Mouse (Mus musculus) thymus, postnatal 14 days (tissue): Measurements from ENCODE around the gene Amtn.
"Not testable (repeated sequence)": the region's sequence is repeated elsewhere in the genome, so short reads cannot be mapped to it uniquely, and the experiment has no call there.

ENCODE experiments used
- DNase-seq: peaks from one replicate; pipeline ENCODE4 v3.0.0; 2021

Amtn gene

DNA sequence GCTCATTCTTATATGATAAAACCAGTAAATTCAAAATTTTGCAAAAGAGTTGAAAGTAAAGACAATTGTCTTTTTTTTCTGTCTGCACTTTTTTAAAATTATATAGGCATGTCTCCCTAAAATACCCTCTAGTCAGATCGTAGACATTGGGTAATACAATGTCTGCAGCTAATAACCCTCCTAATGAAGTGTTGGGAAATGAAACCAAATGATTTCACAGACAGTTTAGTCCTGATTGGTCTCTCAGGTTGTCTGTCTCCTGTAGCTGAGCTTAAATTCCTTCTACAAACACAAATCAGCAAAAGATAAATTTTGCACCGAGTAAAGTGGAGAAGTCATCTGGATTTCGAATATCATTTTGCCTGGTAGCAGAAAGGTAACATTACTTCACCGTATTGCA, at the start of gene Amtn:
Gene Amtn (plus strand): TSS at position 301 of the 400 bp plus-strand sequence.
- DNase-seq: no peak

DNA sequence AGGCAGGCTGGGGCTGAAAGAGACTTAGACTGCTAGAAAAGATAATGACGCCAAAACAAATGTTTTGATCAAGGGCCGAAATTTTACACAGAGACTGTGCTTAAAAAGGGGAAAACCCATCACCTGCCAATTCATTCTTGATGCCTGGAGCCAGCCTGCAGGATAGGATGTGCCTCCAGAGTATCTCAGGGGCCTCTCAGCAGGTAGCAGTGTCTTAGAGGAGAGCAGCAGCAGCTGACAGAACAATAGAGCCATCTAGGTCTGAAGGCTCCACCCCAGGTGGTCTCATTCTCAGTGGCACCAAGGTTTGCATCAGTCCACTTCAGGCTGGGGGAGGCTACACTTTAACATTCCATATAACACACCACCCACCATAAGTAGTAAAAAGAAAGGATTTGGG, 27.4 kb upstream of the Amtn start:
- not testable (repeated sequence) for DNase-seq

DNA sequence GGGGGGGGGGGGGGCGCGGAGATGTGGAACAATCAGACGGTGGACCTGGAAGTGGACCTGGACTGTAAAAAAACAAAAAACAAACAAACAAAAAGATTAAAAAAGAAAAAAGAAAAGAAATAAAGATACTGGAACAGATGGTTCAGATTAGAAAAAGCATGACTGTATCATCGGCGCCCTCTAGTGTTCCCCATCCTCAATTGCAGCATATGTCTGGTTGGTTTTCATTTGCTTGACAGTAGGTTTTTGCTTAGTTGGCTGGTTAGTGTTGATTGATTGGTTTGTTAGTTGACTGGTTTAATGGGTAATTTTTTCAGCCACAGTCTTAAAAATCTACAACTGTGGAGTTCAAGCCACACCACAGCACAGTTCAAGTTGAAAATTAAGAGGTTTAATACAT, 11.1 kb upstream of the Amtn start:
- peak; percentile 6 for DNase-seq

DNA sequence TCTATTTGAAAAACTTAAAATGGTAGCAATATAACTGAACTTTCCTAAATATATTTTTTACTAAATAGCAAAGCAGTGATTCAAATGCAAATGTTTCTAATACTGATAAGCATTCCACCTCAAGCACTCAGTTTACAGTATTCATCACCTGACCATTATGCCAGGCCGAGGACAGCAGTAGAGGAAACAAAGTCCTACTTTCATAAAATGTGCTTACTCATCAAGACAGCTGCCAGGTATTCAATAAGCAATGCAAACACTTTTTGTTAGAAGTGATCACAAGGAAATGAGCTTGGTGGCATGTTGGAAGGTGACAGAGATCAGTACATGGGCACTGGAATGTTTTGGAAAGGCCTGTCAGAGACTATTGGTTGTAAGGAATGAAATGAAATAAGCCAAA, 9.0 kb upstream of the Amtn start:
- no peak for DNase-seq

DNA sequence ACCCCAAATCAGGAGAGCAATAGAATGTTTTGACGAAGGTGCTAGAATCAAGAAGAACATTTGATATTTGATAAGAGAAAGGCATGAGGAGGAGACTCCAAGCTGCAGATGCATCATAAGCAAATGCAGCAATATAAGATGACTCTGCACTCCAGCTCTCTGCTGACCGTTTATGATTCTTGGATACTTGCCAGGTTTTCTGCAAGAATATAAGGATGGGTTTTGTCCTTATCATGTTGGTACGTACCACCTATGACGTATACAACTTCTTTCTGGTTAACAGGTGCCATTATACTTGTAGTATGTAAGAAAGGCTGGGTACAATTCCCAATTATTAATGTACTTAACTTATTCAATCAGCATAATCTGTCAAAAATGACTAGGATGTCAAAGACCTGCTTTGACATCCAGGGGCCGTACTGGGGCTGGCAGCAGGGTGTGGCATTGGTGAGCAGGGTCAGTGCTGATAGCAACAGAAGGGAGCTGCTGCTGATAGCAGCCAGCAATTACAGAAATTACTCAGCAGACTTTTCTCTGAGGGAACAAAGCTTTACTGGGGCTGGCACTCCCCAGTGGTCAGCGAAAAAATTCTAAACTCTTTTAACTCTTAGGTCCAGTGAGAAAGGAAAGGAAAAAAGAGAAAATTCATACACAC, 5.2 kb upstream of the Amtn start:
- DNase-seq: no peak

DNA sequence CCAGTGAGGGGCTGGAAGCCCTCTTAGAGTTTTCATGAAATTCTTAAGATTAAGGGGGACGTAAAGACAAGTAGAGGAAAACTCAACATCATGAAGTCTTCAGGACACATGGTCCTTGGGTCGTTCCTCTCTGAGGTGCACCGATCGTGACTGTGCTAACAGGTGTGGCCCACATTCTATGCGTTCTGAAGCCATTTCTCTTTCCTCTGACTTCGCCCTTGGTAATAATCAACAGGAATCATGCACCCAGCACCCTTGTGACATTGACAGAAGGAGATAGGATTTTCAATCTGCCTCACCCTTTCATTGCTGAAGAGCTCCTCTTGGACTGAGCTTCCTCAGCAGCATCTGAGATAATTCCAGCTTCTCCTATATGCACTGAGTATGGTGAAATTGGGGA, 3.3 kb upstream of the Amtn start:
- no peak for DNase-seq

DNA sequence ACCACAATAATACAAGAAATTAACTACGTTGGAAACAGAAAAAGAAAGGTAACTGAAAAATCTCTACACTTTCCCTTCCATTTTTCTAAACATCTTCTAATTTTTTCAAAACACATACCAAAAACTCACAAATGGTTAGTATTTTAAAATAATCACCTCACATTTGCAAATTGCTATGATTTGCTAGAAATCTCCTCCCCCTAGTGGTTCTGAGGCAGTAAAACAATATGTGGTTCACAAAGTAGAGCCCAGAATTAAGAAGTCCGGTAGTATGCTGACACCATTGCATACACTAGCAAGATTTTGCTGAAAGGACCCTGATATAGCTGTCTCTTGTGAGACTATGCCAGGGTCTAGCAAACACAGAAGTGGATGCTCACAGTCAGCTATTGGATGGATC, 16.1 kb downstream of the Amtn start:
- not testable (repeated sequence) for DNase-seq

DNA sequence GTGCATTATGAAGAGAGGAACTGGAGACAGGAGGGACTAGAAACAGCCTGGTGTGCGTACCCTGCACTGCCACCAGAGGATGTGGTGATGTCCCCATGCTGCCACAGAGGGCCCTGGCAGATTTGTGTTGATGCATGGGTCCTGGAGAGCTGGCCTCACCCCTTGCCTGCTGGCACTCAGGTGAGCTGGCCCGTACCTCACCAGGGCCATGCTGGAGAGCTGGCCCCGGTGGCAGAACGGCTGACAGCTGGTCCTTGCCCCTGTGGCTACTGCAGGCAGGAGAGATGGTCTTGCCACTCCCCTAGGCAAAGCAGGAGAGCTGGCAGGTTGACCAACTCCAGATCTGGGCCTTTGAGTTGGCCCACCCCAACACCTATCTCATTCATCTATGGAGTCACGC, 22.7 kb downstream of the Amtn start:
- DNase-seq: no peak

DNA sequence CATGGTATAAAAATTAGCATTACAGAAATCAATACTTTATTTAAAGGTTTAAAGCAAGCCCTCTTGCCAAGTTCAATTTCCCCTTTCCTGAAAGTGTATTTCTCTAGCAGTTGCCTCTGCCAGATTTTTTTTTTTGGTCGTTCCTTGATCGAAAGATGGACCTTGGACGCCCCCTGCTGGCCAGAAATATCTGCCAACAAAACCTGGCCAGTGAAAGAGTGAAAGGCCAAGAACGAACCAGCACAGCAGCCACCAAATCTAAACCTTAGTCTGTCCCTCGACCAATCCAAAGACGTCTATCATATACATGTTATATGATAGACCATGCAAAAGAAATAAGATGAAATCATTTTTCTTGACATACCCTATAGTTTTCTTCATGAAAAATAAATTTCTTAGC, 23.9 kb downstream of the Amtn start:
- peak; percentile 62 for DNase-seq

DNA sequence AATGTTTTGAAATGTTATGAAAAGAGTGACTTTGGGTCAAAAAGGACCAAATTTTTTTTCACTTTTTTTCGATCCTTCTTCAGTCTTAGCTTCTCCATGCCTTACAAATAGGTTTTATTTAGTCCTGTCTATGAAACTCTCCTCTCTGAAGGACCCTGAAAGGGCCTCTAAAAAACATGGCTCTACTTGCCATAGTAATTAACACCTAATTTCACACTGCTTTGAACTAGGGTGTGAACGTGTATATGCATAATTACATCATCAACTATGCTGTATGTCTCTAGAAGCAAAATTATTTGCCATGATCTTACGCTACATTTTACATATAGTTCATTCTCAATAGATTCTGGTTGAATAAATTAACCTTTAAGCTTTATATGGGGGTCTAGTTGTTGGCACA, 25.6 kb downstream of the Amtn start:
- DNase-seq: no peak

DNA sequence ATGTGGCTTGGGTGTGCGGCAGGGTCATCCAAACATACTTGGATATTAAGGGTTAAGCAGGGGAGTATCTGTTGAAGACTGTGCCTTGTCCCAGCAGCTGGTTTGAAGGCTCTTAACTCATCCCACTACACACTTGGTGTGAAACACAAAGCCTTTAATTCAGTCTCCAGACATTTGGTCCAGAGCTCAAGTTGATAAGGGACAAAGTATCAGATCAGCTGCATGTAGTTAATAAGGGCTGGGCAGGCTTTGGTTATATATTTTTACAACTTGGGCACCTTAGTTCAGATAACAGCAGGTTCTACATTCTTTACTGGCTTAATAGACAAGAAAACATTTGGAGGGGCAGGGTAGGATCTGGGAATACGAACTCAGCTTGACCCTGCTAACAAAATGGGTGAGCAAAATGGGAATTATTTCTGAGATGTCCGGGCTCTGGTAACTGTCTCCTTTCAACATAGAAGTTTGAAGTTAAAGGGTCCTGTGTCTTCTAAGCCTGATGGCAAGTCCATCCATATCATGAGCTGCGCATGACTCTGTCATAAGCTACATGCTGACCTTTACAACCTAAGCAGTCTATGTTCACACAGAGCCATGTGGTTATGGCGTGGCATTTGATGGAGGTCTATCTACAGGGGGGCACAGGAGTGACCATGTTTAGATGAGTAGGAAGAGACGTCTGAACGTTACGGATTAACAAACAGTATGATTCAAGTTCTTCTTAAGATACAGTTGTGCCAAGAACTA, 44.6 kb downstream of the Amtn start:
- no peak for DNase-seq

DNA sequence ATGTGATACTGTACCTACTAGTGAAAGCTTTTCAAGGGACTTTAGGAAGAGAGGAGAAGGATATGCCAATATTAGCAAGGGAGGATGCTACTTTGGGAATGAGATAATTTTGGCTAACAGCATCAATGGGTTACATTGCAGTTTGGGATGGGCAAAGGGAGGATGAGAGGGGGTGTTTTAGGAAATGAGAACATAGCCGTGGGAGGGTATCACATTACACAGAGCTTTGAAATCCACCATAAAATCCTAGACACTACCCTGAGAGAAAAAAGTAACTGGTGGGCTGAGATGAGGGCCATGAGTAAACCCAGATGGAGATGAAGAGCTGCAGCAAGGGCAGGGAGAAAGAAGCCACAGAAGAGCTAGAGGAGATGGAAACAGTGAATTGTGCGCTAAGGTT, 49.0 kb downstream of the Amtn start:
- not testable (repeated sequence) for DNase-seq

DNA sequence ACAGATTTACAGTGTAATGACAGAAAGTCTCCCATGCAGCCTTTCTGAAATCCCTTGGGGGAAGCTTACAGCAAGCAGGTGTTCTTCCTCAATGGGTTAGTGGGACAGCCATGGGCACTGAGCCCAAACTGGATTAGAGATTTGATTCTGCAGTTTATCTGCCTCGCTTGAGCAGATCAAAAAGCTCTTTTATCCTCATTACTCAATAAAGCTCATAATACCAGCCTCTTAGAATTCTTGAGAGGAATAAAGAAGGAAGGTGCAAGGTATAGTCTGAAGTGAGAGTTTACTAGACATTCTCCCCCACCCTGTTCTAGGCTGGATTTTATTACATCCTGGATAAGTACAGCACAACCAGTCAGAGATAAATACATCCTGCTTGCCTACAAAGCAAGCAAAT, 50.8 kb downstream of the Amtn start:
- no peak for DNase-seq
